In the genomic region with DNA sequence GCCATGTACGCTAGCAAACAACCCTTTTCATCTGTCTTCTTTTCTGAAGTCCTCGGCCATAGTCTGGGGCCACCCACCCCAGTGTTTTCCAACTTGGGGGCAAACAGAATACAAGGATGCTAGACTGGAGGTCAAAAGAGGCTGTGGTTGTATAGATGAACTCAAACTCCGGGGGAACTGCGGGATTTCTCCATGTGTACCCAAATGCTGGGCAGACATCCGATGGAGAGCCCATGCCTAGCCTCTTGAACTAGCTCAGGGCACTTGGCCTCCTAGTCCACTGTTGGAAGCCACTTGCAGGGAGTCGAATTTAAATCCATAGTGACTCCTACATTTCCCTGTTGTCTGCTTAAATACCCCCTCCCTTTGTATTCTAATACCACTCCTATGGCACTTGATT, we compare ENCODE assay signal across 7 mouse cellular contexts. TPM values are rescaled to one million over a fixed set of nuclear protein-coding genes. Genes with fewer than 3 reads are reported as not detected.
A peak's percentile ranks its signal among the peaks of the same experiment; 100 is the strongest.
DNase-seq lines count a peak whose midpoint lies in the region; ATAC-seq and TF ChIP-seq lines count a peak whose summit lies in the region.

No protein-coding gene starts in this region.

- no peak for TF ChIP-seq POLR2A in limb, embryonic 14.5 days (IDR thresholded peaks at IDR 0.05; ENCODE audit: borderline replicate concordance, extremely low read depth, insufficient read depth, insufficient read length)

- TF ChIP-seq EP300 in lung, postnatal 0 days (IDR thresholded peaks at IDR 0.05), result no peak

- peak; percentile 11; the same call in 1 of the 2 replicates for ATAC-seq in lung, postnatal 0 days
- no peak; the same call in 1 of the 2 replicates for ATAC-seq in forebrain, embryonic 14.5 days
- no peak for ATAC-seq in limb, embryonic 14.5 days (ENCODE audit: low FRiP score, low read depth)
- 0 out of 2 replicates have a peak, but pooled peaks have one; percentile 8 for ATAC-seq in stomach, embryonic 15.5 days (ENCODE audit: insufficient read depth, low FRiP score, low read depth)

- H3K27ac ChIP-seq in lung, postnatal 0 days (ENCODE audit: low read length), result no peak overlapping the region
- no peak overlapping the region for H3K27ac ChIP-seq in forebrain, embryonic 14.5 days (ENCODE audit: low read depth, low read length)
- H3K27ac ChIP-seq in limb, embryonic 14.5 days (replicated peaks; ENCODE audit: low read depth, low read length), result no peak overlapping the region
- no peak overlapping the region for H3K27ac ChIP-seq in stomach, embryonic 15.5 days

- no peak for DNase-seq in lung, postnatal 0 days (ENCODE audit: low spot score)
- DNase-seq in lung, postnatal 4 days, result no peak
- no peak for DNase-seq in forebrain, embryonic 14.5 days (ENCODE audit: low spot score)
- no peak for DNase-seq in limb, embryonic 14.5 days (ENCODE audit: low spot score)
- no peak for DNase-seq in spleen, postnatal 10 days (ENCODE audit: low spot score in 2 of 2)
- DNase-seq in gastrocnemius, adult 18-20 months (ENCODE audit: low spot score), result no peak

- no peaks in the 10 kb centered on the region for H3K27me3 ChIP-seq in lung, postnatal 0 days (replicated peaks; ENCODE audit: insufficient read depth, low read length)
- H3K27me3 ChIP-seq in forebrain, embryonic 14.5 days (replicated peaks; ENCODE audit: control insufficient read depth, insufficient read depth, low read length), result no peaks in the 10 kb centered on the region
- H3K27me3 ChIP-seq in limb, embryonic 14.5 days (ENCODE audit: control insufficient read depth, insufficient read depth, low read length), result no peaks in the 10 kb centered on the region
- no peaks in the 10 kb centered on the region for H3K27me3 ChIP-seq in stomach, embryonic 15.5 days (replicated peaks)

- no peak overlapping the region for H3K9ac ChIP-seq in lung, postnatal 0 days (replicated peaks; ENCODE audit: low read depth)
- peak overlapping the region; percentile 26; the same call in 1 of the 2 replicates for H3K9ac ChIP-seq in forebrain, embryonic 14.5 days (ENCODE audit: low read length)
- peak overlapping the region; percentile 81; the same call in 1 of the 2 replicates for H3K9ac ChIP-seq in limb, embryonic 14.5 days (ENCODE audit: low read depth, low read length, severe bottlenecking)
- no peak overlapping the region for H3K9ac ChIP-seq in stomach, embryonic 15.5 days

- peaks cover 4% of the 10 kb centered on the region; the same call in 1 of the 2 replicates for H3K4me1 ChIP-seq in lung, postnatal 0 days (ENCODE audit: insufficient read depth, low read depth, low read length)
- peaks cover 11% of the 10 kb centered on the region; the same call in 1 of the 2 replicates for H3K4me1 ChIP-seq in forebrain, embryonic 14.5 days (ENCODE audit: control insufficient read depth, insufficient read depth, low read length)
- H3K4me1 ChIP-seq in limb, embryonic 14.5 days (ENCODE audit: control insufficient read depth, insufficient read depth, low read length), result peaks cover 8% of the 10 kb centered on the region
- H3K4me1 ChIP-seq in stomach, embryonic 15.5 days, result no peaks in the 10 kb centered on the region; the same call in 1 of the 2 replicates

- H3K9me3 ChIP-seq in lung, postnatal 0 days (ENCODE audit: low read length), result no peaks in the 10 kb centered on the region
- H3K9me3 ChIP-seq in forebrain, embryonic 14.5 days (replicated peaks; ENCODE audit: control insufficient read depth, low read length), result no peaks in the 10 kb centered on the region
- H3K9me3 ChIP-seq in limb, embryonic 14.5 days (ENCODE audit: control insufficient read depth, low read length), result no peaks in the 10 kb centered on the region
- H3K9me3 ChIP-seq in stomach, embryonic 15.5 days, result no peaks in the 10 kb centered on the region

- H3K4me3 ChIP-seq in lung, postnatal 0 days (ENCODE audit: low read depth, low read length), result peak overlapping the region; percentile 59; the same call in 1 of the 2 replicates
- H3K4me3 ChIP-seq in forebrain, embryonic 14.5 days (ENCODE audit: low read depth, low read length), result peak overlapping the region; percentile 63
- H3K4me3 ChIP-seq in limb, embryonic 14.5 days (replicated peaks; ENCODE audit: low read length), result peak overlapping the region; percentile 62
- H3K4me3 ChIP-seq in stomach, embryonic 15.5 days (replicated peaks), result peak overlapping the region; percentile 67

- whole genome bisulfite sequencing in lung, postnatal 0 days, result 27% methylated on average over 6 of the region's 6 CpGs
- WGBS in forebrain, embryonic 14.5 days, result 30% methylated on average over 6 of the region's 6 CpGs
- WGBS in limb, embryonic 14.5 days, result 38% methylated on average over 6 of the region's 6 CpGs
- WGBS in stomach, embryonic 15.5 days, result 28% methylated on average over 6 of the region's 6 CpGs

- TF ChIP-seq CTCF in lung, postnatal 0 days (IDR thresholded peaks at IDR 0.05), result no peak

- peaks cover 6% of the 10 kb centered on the region; the same call in 1 of the 2 replicates for H3K36me3 ChIP-seq in lung, postnatal 0 days (ENCODE audit: insufficient read depth, low read length)
- H3K36me3 ChIP-seq in forebrain, embryonic 14.5 days (ENCODE audit: control insufficient read depth, insufficient read depth, low read length), result peaks cover 18% of the 10 kb centered on the region
- H3K36me3 ChIP-seq in limb, embryonic 14.5 days (ENCODE audit: control insufficient read depth, insufficient read depth, low read length), result peaks cover 23% of the 10 kb centered on the region
- H3K36me3 ChIP-seq in stomach, embryonic 15.5 days, result peaks cover 5% of the 10 kb centered on the region; the same call in 1 of the 2 replicates

- peak overlapping the region; percentile 77; the same call in 1 of the 2 replicates for H3K4me2 ChIP-seq in lung, postnatal 0 days (replicated peaks; ENCODE audit: low read depth, low read length)
- H3K4me2 ChIP-seq in forebrain, embryonic 14.5 days (ENCODE audit: low read length), result peak overlapping the region; percentile 48
- H3K4me2 ChIP-seq in limb, embryonic 14.5 days (replicated peaks; ENCODE audit: low read depth, low read length, severe bottlenecking), result peak overlapping the region; percentile 57; the same call in 1 of the 2 replicates
- H3K4me2 ChIP-seq in stomach, embryonic 15.5 days, result peak overlapping the region; percentile 62

RNA-seq across cellular contexts. Expression of gene Zik1, which starts 0.4 kb away (rescaled TPM):
- 1.4 and 1.6 TPM in 2 replicates for polyA plus RNA-seq in lung, postnatal 0 days (2015; fragmentation: Nextera tagmentation; extraction: Ambion mirVana)
- polyA plus RNA-seq in forebrain, embryonic 14.5 days (2014; fragmentation: Nextera tagmentation; extraction: Ambion mirVana), result 63.4 and 65.4 TPM in 2 replicates
- 7.8 and 8.6 TPM in 2 replicates for polyA plus RNA-seq in limb, embryonic 14.5 days (2012; rRNA removed)
- 12.8 and 16.7 TPM in 2 replicates for polyA plus RNA-seq in limb, embryonic 14.5 days (2014; fragmentation: Nextera tagmentation; extraction: Ambion mirVana)
- polyA plus RNA-seq in stomach, embryonic 15.5 days (2015; fragmentation: Nextera tagmentation; extraction: Ambion mirVana), result 7.5 and 8.8 TPM in 2 replicates
- total RNA-seq in gastrocnemius, adult 18-20 months (2021), result 1 to 10 TPM; 1.1 to 1.3 TPM

RNA-seq across cellular contexts. Expression of gene Vmn1r67, which starts 52.4 kb away (rescaled TPM):
- not detected in 2 replicates for polyA plus RNA-seq in lung, postnatal 0 days (2015; fragmentation: Nextera tagmentation; extraction: Ambion mirVana)
- not detected in 2 replicates for polyA plus RNA-seq in forebrain, embryonic 14.5 days (2014; fragmentation: Nextera tagmentation; extraction: Ambion mirVana)
- polyA plus RNA-seq in limb, embryonic 14.5 days (2012; rRNA removed), result not detected in 2 replicates
- polyA plus RNA-seq in limb, embryonic 14.5 days (2014; fragmentation: Nextera tagmentation; extraction: Ambion mirVana), result not detected in 2 replicates
- polyA plus RNA-seq in stomach, embryonic 15.5 days (2015; fragmentation: Nextera tagmentation; extraction: Ambion mirVana), result not detected in 2 replicates
- total RNA-seq in gastrocnemius, adult 18-20 months (2021), result not detected

Comparison
In these comparisons a context has a peak if more than half of its experiments do, and no peak if none do; other contexts are left out.
1. ATAC-seq: peak in lung, postnatal 0 days (single experiment) and stomach, embryonic 15.5 days (single experiment); none in forebrain, embryonic 14.5 days (single experiment) and limb, embryonic 14.5 days (single experiment).
2. H3K9ac ChIP-seq: peak in forebrain, embryonic 14.5 days (single experiment) and limb, embryonic 14.5 days (single experiment); none in lung, postnatal 0 days (single experiment) and stomach, embryonic 15.5 days (single experiment).
3. Peak in every context shown above with its lines, with median percentiles within 50 percentile points of each other: H3K4me2 ChIP-seq and H3K4me3 ChIP-seq.